Mouse (Mus musculus) heart, embryonic 16.5 days (tissue): ENCODE measurements around the gene Olfr147. TPM values are rescaled to one million over a fixed set of nuclear protein-coding genes. Genes with fewer than 3 reads are reported as not detected.

Experiments used
- polyA plus RNA-seq: library from polyadenylated mRNA; unstranded; fragments of >200 nt; fragmentation: Nextera tagmentation; extraction: Ambion mirVana; gene quantifications from 2 replicates; pipeline ENCODE4 v1.2.1, GENCODE M21; 2015

The Olfr147 gene
- polyA plus RNA-seq, 1 experiment from 2014 or later, result not detected

Other genes with a start within 250 kb of the Olfr147 start
- gene Olfr891, start 220.9 kb upstream of the Olfr147 start, polyA plus RNA-seq, result not detected in 2 replicates
- gene Olfr893, start 193.3 kb upstream of the Olfr147 start, polyA plus RNA-seq, result not detected in 2 replicates
- gene Olfr894, start 183.6 kb upstream of the Olfr147 start, polyA plus RNA-seq, result not detected in 2 replicates
- not detected in 2 replicates for gene Olfr143, start 148.9 kb upstream of the Olfr147 start, polyA plus RNA-seq
- gene Olfr895, start 133.8 kb upstream of the Olfr147 start, polyA plus RNA-seq, result not detected in 2 replicates
- gene Olfr896-ps1, start 110.6 kb upstream of the Olfr147 start, polyA plus RNA-seq, result not detected in 2 replicates
- gene Olfr25, start 72.6 kb upstream of the Olfr147 start, polyA plus RNA-seq, result not detected in 2 replicates
- gene Olfr898, start 53.3 kb upstream of the Olfr147 start, polyA plus RNA-seq, result not detected in 2 replicates
- gene Olfr250, start 34.8 kb upstream of the Olfr147 start, polyA plus RNA-seq, result not detected in 2 replicates
- gene Olfr251, start 24.6 kb upstream of the Olfr147 start, polyA plus RNA-seq, result not detected in 2 replicates
- gene Olfr901, start 27.8 kb downstream of the Olfr147 start, polyA plus RNA-seq, result not detected in 2 replicates
- gene Olfr902, start 46.0 kb downstream of the Olfr147 start, polyA plus RNA-seq, result not detected in 2 replicates
- gene Olfr904, start 61.4 kb downstream of the Olfr147 start, polyA plus RNA-seq, result not detected in 2 replicates
- not detected in 2 replicates for gene Olfr905, start 69.4 kb downstream of the Olfr147 start, polyA plus RNA-seq
- gene Olfr906, start 85.4 kb downstream of the Olfr147 start, polyA plus RNA-seq, result not detected in 2 replicates
- gene Olfr907, start 94.1 kb downstream of the Olfr147 start, polyA plus RNA-seq, result not detected in 2 replicates
- gene Olfr911-ps1, start 119.9 kb downstream of the Olfr147 start, polyA plus RNA-seq, result not detected in 2 replicates
- not detected in 2 replicates for gene Olfr910, start 136.2 kb downstream of the Olfr147 start, polyA plus RNA-seq
- not detected in 2 replicates for gene Olfr912, start 178.5 kb downstream of the Olfr147 start, polyA plus RNA-seq
- not detected in 2 replicates for gene Olfr913, start 191.1 kb downstream of the Olfr147 start, polyA plus RNA-seq
- gene Olfr914, start 203.4 kb downstream of the Olfr147 start, polyA plus RNA-seq, result not detected in 2 replicates